Mouse (Mus musculus): ENCODE measurements around the gene Krt80.

The Krt80 gene

GRCm38 (mm10) chr15:101370101-101370911 lies at the start of gene Krt80:
TSS of gene Krt80 (minus strand) at chr15:101370162.
- no peak for DNase-seq (ENCODE audit: low read depth, low spot score)

DNA sequence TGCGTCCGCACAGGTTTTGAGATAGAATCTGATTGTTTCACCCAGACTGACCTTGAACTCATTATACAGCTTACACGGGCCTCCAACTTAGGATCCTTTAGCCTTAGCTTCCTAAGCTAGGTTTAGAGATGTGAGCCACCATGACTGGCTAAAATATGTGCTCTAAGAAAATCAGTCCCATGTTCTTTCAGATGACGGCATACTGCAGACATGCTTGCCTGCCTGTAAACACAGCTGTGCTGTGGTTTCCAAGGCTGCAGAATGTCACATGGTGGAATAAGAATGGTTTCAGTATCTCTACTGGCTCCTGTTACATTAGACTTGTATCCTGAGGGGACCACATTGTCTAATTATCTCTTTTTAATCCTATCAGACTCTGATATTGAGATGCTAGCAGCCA lies 49.0 kb upstream of the Krt80 start:
- DNase-seq (ENCODE audit: low read depth, low spot score), result no peak

- no peak for DNase-seq (ENCODE audit: low read depth, low spot score)
These were observed 45.0 kb upstream of the Krt80 start for GRCm38 (mm10) chr15:101414807-101415565.

DNA sequence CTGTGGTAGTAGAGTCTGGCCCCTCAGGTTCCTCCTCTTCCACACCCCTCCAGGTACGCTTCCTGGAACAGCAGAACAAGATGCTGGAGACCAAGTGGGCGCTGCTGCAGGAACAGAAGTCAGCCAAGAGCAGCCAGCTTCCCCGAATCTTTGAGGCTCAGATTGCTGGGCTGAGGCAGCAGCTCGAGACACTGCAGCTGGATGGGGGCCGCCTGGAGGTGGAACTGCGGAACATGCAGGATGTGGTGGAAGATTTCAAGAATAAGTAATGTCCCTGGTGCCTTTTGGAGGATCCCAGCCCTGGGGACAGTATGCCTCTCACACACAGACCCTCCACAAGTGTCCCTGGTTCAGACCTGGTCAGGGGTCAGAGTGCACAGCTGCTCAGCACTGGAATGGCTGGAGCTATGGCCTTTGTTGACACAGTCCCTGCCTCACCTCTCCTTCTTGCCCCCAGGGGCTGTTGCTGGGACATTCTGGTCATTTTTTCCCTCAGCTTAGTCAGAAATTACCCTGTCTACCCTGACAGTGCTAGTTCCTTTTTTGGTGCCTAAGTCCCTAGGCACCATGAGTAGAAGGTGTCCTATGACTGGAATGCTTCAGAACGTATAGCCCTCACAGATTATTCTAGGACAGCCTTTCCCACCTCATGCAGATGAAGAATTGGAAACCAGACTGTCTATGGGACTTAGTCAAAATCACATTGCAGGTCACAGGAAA lies 44.1 kb upstream of the Krt80 start:
- DNase-seq (ENCODE audit: low read depth, low spot score), result no peak

- DNase-seq (ENCODE audit: low read depth, low spot score), result no peak
These were observed 42.2 kb upstream of the Krt80 start for GRCm38 (mm10) chr15:101412188-101412587.

GRCm38 (mm10) chr15:101410775-101411174 lies 40.8 kb upstream of the Krt80 start, which contains the start of gene Krt7:
TSS of gene Krt7 (plus strand) at chr15:101411043.
- DNase-seq (ENCODE audit: low read depth, low spot score), result no peak

GRCm38 (mm10) chr15:101398269-101398668 lies 28.3 kb upstream of the Krt80 start:
- no peak for DNase-seq (ENCODE audit: low read depth, low spot score)

GRCm38 (mm10) chr15:101397683-101398082 lies 27.7 kb upstream of the Krt80 start:
- no peak for DNase-seq (ENCODE audit: low read depth, low spot score)

DNA sequence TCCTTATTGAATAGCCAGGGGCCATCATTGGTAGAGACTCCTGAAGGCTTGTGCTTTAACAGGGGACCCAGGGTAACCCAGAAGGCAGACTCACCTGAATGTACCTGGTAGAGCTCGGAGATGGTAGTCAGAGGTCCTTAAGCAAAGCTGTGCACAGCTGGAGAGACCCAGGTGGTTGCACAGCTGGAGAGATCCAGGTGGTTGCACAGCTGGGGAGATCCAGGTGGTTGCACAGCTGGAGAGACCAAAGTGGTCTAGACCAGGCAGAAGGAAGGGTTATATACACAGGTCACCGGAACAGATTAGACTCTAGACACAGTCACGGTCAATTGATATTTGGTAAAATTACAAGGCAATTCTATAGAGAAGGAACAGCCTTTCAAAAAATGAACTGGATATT lies 27.0 kb upstream of the Krt80 start:
- DNase-seq (ENCODE audit: low read depth, low spot score), result no peak

DNA sequence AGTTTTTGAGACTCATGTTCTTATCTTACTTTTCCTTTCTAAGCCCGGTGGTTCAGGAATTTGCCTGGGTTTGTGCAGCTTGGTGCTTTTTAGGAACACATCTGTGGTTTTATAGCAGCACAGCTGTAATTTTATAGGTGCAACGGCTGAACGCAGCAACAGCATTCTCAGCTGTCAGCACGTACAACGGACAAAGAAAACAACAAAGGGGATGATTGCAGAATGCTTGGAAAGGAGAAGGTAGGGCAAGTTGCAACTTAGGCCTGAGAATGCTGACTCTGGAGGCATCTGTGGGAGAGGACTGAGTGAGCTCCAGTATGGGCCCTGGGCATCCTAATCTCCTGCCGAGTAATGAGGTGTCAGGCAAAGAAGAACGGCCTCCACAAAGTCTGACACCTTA lies 26.5 kb upstream of the Krt80 start:
- no peak for DNase-seq (ENCODE audit: low read depth, low spot score)

GRCm38 (mm10) chr15:101394908-101395307 lies 24.9 kb upstream of the Krt80 start:
- DNase-seq (ENCODE audit: low read depth, low spot score), result no peak

- no peak for DNase-seq (ENCODE audit: low read depth, low spot score)
These were observed 22.3 kb upstream of the Krt80 start for GRCm38 (mm10) chr15:101392251-101392650.

DNA sequence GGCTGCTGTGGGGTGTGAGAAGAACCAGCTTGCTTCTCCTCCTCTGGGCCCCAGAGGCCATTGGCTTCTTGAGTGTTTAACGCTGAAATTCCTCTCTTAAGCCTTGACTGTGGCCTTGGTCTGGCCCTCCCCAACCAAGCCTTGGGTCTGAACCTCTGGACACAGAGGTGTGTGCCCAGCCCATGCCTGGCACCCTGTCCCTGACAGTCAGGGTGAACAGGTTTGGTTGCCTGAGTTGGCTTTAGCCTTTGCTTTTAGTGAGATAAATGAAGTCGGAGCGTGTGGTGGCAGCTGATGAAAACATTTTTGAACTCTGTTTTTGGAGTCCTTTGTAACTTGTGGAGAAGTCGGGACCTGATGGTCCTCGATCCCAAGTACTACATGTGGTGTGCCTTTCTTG lies 20.2 kb upstream of the Krt80 start:
- DNase-seq (ENCODE audit: low read depth, low spot score), result no peak

DNA sequence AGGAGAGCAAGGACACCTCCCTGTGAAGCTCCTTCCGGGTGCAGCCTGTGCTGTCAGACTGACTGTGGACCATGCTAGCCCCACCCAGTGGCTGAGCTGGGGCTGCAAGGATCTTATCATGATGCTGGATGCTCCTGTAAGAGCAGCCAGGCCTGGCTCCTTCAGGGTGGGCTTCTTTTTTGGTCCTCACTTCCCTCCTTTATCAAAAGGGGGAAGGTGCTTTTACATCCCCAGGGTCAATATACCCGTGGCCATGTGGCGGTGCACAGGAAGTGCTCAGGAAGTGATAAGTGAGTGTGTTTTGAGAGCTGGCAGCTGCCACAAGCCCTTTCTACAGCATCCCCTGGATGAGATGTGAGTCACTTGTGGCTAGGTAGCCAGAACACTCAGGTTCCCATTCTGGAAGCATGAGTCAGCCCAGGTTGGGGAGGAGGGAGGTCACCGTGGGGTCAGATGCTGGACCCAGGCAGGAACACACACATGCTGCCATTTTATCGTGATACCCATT lies 18.1 kb upstream of the Krt80 start:
- DNase-seq (ENCODE audit: low read depth, low spot score), result no peak

GRCm38 (mm10) chr15:101387176-101387575 lies 17.2 kb upstream of the Krt80 start:
- no peak for DNase-seq (ENCODE audit: low read depth, low spot score)

DNA sequence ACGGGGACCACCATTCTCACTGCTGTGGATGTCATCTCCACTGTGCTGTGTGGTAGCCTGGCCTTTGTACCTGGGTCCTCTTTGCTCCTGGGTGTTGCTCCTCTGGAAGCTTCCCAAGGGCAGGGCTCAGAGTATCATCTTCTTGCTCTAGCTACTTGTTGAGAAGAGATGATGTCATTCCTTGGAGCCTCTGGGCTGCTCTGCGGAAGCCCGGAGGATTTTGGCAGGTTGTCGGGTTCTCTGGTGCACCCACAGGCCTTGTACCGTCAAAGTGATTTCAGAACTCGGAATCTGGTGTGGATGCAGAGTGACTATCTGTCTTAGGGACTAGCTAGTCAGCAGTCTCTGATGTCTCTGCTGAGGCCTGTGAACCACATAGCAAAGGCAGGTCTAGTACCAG lies 15.1 kb upstream of the Krt80 start:
- DNase-seq (ENCODE audit: low read depth, low spot score), result no peak

DNA sequence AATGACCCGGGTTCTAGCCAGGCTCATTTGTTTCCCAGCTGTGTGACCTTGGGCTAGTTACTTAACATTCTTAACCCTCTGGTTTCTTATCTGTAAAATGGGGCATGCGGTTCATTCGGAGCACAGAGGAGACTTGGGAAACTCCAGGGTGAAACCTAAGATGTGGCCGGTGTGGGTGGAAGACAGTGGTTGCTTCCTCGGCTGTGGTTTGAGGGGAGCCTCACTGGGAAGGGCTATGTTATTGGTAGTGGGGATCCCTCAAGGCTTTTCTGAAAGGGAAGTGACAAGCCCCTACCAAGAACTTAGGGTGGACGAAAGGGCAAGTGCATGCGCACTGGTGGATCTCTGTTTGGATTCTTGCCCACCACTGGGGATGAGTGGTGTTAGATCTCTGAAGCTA lies 14.6 kb upstream of the Krt80 start:
- no peak for DNase-seq (ENCODE audit: low read depth, low spot score)

- DNase-seq (ENCODE audit: low read depth, low spot score), result no peak
These were observed 12.8 kb upstream of the Krt80 start for GRCm38 (mm10) chr15:101382811-101383210.

DNA sequence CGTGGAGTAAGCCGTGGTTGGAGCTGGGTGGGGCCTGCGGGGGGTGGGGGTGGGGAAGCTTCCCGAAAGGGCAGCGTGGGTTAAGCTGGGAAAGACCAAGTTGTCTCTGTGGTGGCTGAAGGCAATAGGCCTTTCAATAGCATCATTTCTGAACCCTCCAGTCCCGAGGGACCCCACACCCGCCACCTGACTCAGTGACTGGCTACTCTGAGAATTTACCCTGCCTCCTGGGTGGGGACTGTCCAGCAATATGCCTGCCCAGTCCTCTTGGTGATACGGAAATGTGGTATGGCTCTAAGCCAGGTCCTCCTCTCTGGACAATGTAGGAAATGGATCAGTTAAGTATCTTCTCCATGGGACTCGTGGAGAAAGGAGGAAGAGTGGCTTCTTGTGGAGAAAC lies 11.8 kb upstream of the Krt80 start:
- no peak for DNase-seq (ENCODE audit: low read depth, low spot score)

DNA sequence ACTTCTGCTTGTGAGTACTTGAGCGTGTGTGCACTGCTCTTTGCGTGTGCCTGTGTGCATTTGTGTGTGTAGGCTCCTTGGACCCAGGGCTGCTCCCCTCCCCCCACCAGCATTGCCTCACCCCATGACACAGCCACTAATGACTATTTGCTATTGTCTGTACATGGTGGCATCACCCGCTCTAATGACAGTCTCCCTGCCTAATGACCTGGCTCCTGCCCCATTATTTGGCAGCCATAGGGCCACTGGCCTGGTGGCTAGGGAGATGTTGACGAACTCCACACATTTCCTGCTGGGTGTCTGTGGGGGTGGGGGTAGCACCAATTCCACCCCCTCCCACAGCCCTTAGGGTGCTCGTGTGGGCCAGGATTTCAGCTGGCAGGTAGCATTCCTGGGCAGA lies 8.7 kb upstream of the Krt80 start:
- DNase-seq (ENCODE audit: low read depth, low spot score), result no peak

DNA sequence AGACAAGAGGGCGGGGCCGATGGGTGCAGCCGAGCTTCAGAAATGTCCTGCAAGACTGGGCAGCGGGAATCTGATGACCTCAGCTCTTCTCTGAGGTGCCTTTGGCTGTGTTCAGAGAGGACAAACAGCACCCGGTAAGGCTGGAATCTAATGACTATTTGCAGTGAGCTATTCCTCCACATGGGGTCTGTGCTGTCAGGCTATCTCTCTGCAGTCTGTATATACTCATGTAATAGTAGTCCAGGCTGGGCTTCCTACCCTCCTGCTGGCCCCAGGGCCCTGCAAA lies 6.8 kb upstream of the Krt80 start:
- DNase-seq (ENCODE audit: low read depth, low spot score), result no peak

Data from mesoderm, embryonic 11.5 days (tissue).